Mouse (Mus musculus) limb, embryonic 14.5 days (tissue): ENCODE measurements around the gene Pdlim1. TPM values are rescaled to one million over a fixed set of nuclear protein-coding genes. Genes with fewer than 3 reads are reported as not detected.

Experiments used
- ATAC-seq: fragments of 200-750 bp; cut with Nextera tagmentation; 2 replicates; pipeline ENCODE4 v1.8.0; 2017; ENCODE audit warnings: low read depth, moderate number of reproducible peaks, moderate TSS enrichment; ENCODE audit not compliant: low FRiP score
- DNase-seq: peaks from one replicate; pipeline ENCODE4 v3.0.0-alpha.2; 2015; ENCODE audit warnings: low spot score
- H3K27ac ChIP-seq: fragments of 300-500 bp; sonication (generic); replicated peaks from 2 replicates; pipeline ENCODE4 v1.5.1; 2014; ENCODE audit warnings: low read depth, mild to moderate bottlenecking, low read length, moderate library complexity, mixed read lengths
- H3K27me3 ChIP-seq: fragments of 300-500 bp; sonication (generic); 2 replicates; pipeline ENCODE4 v1.6.1; 2014; ENCODE audit warnings: low read length, mixed read lengths; ENCODE audit not compliant: control insufficient read depth, insufficient read depth
- H3K36me3 ChIP-seq: fragments of 300-500 bp; sonication (generic); 2 replicates; pipeline ENCODE4 v1.6.1; 2014; ENCODE audit warnings: mild to moderate bottlenecking, low read length, moderate library complexity, mixed read lengths; ENCODE audit not compliant: control insufficient read depth, insufficient read depth
- H3K4me1 ChIP-seq: fragments of 300-500 bp; sonication (generic); 2 replicates; pipeline ENCODE4 v1.6.1; 2014; ENCODE audit warnings: antibody characterized with exemption, low read length, mixed read lengths; ENCODE audit not compliant: control insufficient read depth, insufficient read depth
- H3K4me2 ChIP-seq: fragments of 300-500 bp; sonication (generic); replicated peaks from 2 replicates; pipeline ENCODE4 v1.6.1; 2014; ENCODE audit warnings: low read depth, mild to moderate bottlenecking, low read length, moderate library complexity; ENCODE audit not compliant: severe bottlenecking
- H3K4me3 ChIP-seq: fragments of 300-500 bp; sonication (generic); replicated peaks from 2 replicates; pipeline ENCODE4 v1.5.1; 2014; ENCODE audit warnings: low read length
- H3K9ac ChIP-seq: fragments of 300-500 bp; sonication (generic); 2 replicates; pipeline ENCODE4 v1.6.1; 2014; ENCODE audit warnings: mild to moderate bottlenecking, low read depth, low read length, moderate library complexity; ENCODE audit not compliant: severe bottlenecking
- H3K9me3 ChIP-seq: fragments of 300-500 bp; sonication (generic); 2 replicates; pipeline ENCODE4 v1.6.1; 2016; ENCODE audit warnings: low read length; ENCODE audit not compliant: control insufficient read depth
- POLR2A ChIP-seq: fragments of 200-500 bp; IDR thresholded peaks from 2 replicates; pipeline ENCODE4 v1.8.0; 2012; ENCODE audit warnings: inconsistent platforms, mild to moderate bottlenecking, moderate library complexity, borderline replicate concordance; ENCODE audit not compliant: insufficient read depth, insufficient read length; ENCODE audit errors: extremely low read depth
- WGBS: fragments of 180-500 bp; shearing (Covaris S2); extraction: QIAGEN DNeasy Blood & Tissue Kit; methylation state at CpG from one replicate; pipeline ENCODE4 v1.1.7; 2014; 5-methylcytosine and 5-hydroxymethylcytosine counted together
- polyA plus RNA-seq, 2 experiments: library from polyadenylated mRNA; depleted of rRNA in 1 of 2; stranded (reverse) in 1 of 2; unstranded in 1 of 2; fragments of >200 nt; fragmentation: Nextera tagmentation in 1 of 2; extraction: Ambion mirVana in 1 of 2; gene quantifications; 2 replicates each; pipeline versions ENCODE4 v1.2.1 to v1.2.3; 2012 to 2014

Gene Pdlim1
- polyA plus RNA-seq, 2 experiments = 85.3 to 175 TPM

DNA sequence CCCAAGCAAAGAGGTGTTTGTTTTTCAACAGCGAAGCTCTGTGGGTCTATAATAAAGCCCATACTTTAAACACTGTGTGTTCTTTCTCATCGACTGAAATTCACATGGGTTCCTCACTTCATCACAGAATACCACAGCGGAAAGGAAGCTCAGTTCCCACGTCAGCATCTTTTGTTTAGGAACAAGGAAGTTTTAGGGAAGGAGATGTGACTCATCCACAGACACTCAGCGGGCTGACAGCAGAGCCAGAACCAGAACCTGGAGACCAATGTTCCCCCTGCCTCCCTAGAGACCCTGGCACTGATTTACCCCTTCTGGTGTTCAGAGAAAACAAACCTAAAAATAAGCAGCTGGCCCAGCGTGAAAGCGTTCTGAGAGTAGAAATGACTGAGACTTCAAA lies 33.8 kb upstream of the Pdlim1 start:
- Histone ChIP-seq H3K4me2 (no peak overlapping the region), H3K27me3 (no peaks in the 10 kb centered on the region), H3K4me1 (0 out of 2 replicates have a peak, but pooled peaks cover 3% of the 10 kb centered on the region), H3K4me3 (no peak overlapping the region), H3K9ac (no peak overlapping the region), H3K9me3 (no peaks in the 10 kb centered on the region), H3K27ac (no peak overlapping the region), H3K36me3 (peaks cover 12% of the 10 kb centered on the region)
- ATAC-seq = no peak
- no peak for TF ChIP-seq POLR2A
- DNase-seq = no peak
- WGBS = 82% methylated on average over 7 of the region's 7 CpGs

DNA sequence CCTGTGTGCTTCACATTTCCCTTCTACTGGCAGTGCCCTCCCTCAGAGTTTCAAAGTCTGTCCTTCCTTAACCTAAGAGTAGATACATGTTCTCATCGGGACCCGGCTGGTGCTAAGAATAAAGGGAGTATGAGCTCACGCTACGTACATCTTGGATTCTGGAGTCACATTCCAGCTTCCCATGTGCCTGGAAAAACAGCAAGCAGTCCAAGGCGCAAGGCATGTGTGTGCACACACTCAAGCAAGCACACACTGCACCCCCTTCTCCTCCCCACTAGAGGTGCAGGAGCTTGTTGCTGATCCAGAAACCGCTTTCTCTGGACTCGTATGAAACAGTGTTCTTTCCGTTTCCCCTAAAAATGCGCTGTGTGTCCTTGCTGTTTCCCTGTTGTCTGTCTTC lies 31.3 kb upstream of the Pdlim1 start:
- H3K9ac ChIP-seq = no peak overlapping the region
- no peak overlapping the region for H3K4me2 ChIP-seq
- 0 out of 2 replicates have a peak, but pooled peaks cover 3% of the 10 kb centered on the region for H3K4me1 ChIP-seq
- H3K27ac ChIP-seq = no peak overlapping the region
- no peaks in the 10 kb centered on the region for H3K9me3 ChIP-seq
- TF ChIP-seq POLR2A = no peak
- DNase-seq = peak; percentile 38
- no peak overlapping the region for H3K4me3 ChIP-seq
- peaks cover 4% of the 10 kb centered on the region; the same call in 1 of the 2 replicates for H3K36me3 ChIP-seq
- 66% methylated on average over 9 of the region's 9 CpGs for WGBS
- H3K27me3 ChIP-seq = no peaks in the 10 kb centered on the region
- peak; percentile 54; the same call in 1 of the 2 replicates for ATAC-seq

DNA sequence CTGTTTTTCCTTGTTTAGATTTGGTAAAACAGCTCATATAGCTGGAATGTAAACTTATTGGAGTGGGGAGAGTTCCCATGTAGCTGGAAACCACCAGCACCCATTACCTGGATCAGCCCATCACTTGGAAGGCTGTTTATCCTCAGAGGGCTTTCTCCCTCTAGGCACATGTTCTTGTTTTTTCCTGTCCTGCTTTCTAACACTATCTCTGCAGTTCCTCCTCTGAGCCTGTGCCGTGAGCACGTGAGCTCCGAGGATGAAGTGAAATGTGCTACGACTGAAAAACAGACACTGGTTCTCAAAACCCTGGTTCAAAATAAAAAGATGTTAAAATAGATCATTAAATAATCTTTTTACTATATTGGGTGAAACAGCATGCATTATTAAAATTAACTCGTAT lies 30.8 kb upstream of the Pdlim1 start:
- Histone ChIP-seq H3K27me3 (no peaks in the 10 kb centered on the region), H3K27ac (no peak overlapping the region), H3K36me3 (peaks cover 4% of the 10 kb centered on the region; the same call in 1 of the 2 replicates), H3K9ac (no peak overlapping the region), H3K4me3 (no peak overlapping the region), H3K4me2 (no peak overlapping the region), H3K9me3 (no peaks in the 10 kb centered on the region), H3K4me1 (0 out of 2 replicates have a peak, but pooled peaks cover 3% of the 10 kb centered on the region)
- DNase-seq = no peak
- 63% methylated on average over 5 of the region's 5 CpGs for WGBS
- ATAC-seq = no peak
- no peak for TF ChIP-seq POLR2A

DNA sequence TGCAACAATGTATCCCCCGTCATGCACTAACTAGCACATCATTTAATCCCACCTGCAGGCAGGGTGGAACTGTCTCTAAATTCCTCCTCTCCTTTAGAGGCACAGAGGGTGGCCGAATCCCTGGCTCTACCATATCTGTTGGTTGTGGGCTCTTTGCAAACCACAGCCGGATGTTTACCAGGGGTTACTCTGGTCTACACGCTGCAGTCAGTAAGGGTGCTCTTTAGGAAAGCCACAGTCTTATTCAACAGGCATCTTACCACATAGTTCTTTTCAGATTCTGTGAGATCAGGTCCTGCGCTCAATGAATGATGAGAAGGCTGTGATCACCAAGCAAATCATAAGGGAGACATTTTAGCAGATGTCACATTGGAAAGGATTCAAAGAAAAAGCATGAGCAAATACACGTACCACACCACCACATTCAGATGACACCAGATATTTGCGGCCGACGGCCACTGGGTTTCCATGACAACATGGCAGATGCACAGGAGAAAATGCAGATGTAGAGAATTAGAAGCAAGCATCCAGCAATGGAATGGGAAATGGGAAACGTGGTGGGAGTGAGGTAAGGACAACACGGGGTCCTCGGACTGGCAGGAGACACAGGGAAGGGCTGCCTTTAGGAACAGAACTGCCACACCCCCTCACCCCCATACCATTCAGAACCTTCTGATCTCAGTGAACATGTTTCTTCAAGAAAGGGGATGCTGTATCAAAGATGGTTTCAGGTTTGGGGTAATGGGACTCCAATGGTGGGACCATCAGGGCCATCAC lies 28.5 kb upstream of the Pdlim1 start:
- Histone ChIP-seq H3K4me1 (0 out of 2 replicates have a peak, but pooled peaks cover 3% of the 10 kb centered on the region), H3K9me3 (no peaks in the 10 kb centered on the region), H3K4me2 (no peak overlapping the region), H3K27me3 (no peaks in the 10 kb centered on the region), H3K4me3 (no peak overlapping the region), H3K9ac (no peak overlapping the region), H3K36me3 (peaks cover 4% of the 10 kb centered on the region; the same call in 1 of the 2 replicates), H3K27ac (no peak overlapping the region)
- no peak for TF ChIP-seq POLR2A
- DNase-seq (no peak), ATAC-seq (no peak)
- 79% methylated on average over 12 of the region's 12 CpGs for whole genome bisulfite sequencing

DNA sequence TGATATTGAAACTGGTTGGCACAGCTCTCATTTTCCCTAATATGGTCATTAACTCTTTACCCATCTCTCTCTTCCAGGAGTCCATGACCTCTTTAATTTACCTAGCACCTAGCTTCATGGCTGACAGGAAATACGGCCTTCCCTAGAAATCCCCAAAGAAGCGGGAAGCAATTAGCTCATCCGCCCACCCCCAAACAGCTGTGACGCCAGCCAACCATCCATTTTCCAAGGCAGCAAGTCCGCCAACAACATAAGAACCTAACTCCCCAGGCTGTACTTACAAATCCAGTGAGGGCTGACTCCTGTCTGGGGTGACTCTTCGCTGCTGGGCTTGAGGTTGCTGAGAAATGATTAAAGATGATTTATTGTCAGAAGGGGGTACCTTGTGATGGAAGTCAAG lies 27.5 kb upstream of the Pdlim1 start:
- H3K9ac ChIP-seq = no peak overlapping the region
- no peak overlapping the region for H3K4me2 ChIP-seq
- DNase-seq (no peak), ATAC-seq (peak; percentile 31; the same call in 1 of the 2 replicates)
- no peaks in the 10 kb centered on the region for H3K27me3 ChIP-seq
- TF ChIP-seq POLR2A = no peak
- H3K9me3 ChIP-seq = no peaks in the 10 kb centered on the region
- H3K4me1 ChIP-seq = 0 out of 2 replicates have a peak, but pooled peaks cover 3% of the 10 kb centered on the region
- no peak overlapping the region for H3K4me3 ChIP-seq
- WGBS = 32% methylated on average over 6 of the region's 6 CpGs
- peaks cover 4% of the 10 kb centered on the region; the same call in 1 of the 2 replicates for H3K36me3 ChIP-seq
- no peak overlapping the region for H3K27ac ChIP-seq

- TF ChIP-seq POLR2A = no peak
- Histone ChIP-seq H3K4me3 (no peak overlapping the region), H3K4me1 (no peaks in the 10 kb centered on the region), H3K9me3 (no peaks in the 10 kb centered on the region), H3K27ac (no peak overlapping the region), H3K27me3 (no peaks in the 10 kb centered on the region), H3K36me3 (peaks cover 4% of the 10 kb centered on the region), H3K9ac (no peak overlapping the region), H3K4me2 (no peak overlapping the region)
- ATAC-seq (no peak), DNase-seq (no peak)
- WGBS = 83% methylated on average over 2 of the region's 2 CpGs
These were observed 26.9 kb upstream of the Pdlim1 start for GRCm38 (mm10) chr19:40298574-40298973.
